19 mouse cellular contexts compared by ENCODE assay signal in the genomic region with DNA sequence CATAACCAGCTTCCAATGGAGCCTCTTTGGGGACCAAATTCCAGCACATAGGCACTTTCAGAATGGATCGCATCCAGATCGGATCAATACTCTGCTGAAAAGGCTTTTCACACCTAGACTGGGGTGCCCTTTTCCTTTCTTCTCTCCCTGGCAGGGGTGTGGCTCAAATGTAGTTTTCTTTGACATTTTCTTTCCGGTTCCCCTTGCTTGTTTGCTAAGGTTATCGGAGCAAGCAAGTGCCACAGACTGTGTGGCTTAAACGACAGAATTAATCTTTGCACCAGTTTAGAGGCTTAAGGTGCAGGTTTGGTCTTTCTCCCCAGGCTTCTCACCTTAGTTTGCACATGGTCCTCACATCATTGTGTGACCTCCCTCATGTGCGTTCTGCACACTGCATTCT.
"Had no signal": no experiment of that assay in that cellular context is flagged by ENCODE, and none has a peak within 500 bp of the region (broad histone marks: within the 10 kb centered on the region; RNA-seq: fewer than 3 reads in every experiment).

No protein-coding gene starts in this region.

- H3K36me3 ChIP-seq: liver, embryonic 15.5 days; midbrain, embryonic 12.5 days; midbrain, embryonic 15.5 days; neural tube, embryonic 12.5 days; neural tube, embryonic 15.5 days had no signal

- H3K4me1 ChIP-seq: midbrain, embryonic 12.5 days; midbrain, embryonic 15.5 days; neural tube, embryonic 12.5 days; neural tube, embryonic 15.5 days had no signal

- H3K9me3 ChIP-seq: liver, embryonic 15.5 days; midbrain, embryonic 12.5 days; midbrain, embryonic 15.5 days; neural tube, embryonic 12.5 days; neural tube, embryonic 15.5 days had no signal

- ATAC-seq: hindbrain, postnatal 0 days; inflammation-experienced regulatory T-cells, adult 6 months; midbrain, embryonic 15.5 days had no signal

- H3K4me2 ChIP-seq: liver, embryonic 15.5 days; midbrain, embryonic 12.5 days; midbrain, embryonic 15.5 days; neural tube, embryonic 12.5 days; neural tube, embryonic 15.5 days had no signal

- DNase-seq: kidney, adult 18-20 months; kidney, adult 9 months; kidney, postnatal 14 days; layer of hippocampus, adult 9-11 months; lung, adult 2 months; lung, postnatal 14 days; right cerebral cortex, adult 18-20 months; right cerebral cortex, postnatal 14 days; right cerebral cortex, postnatal 4 days; thymus, postnatal 25 days had no signal

- H3K9ac ChIP-seq: liver, embryonic 15.5 days; midbrain, embryonic 12.5 days; midbrain, embryonic 15.5 days; neural tube, embryonic 12.5 days; neural tube, embryonic 15.5 days had no signal

- H3K27ac ChIP-seq: hindbrain, postnatal 0 days; layer of hippocampus, adult 2 months; liver, embryonic 15.5 days; macrophage; midbrain, embryonic 12.5 days; midbrain, embryonic 15.5 days; neural tube, embryonic 12.5 days; neural tube, embryonic 15.5 days had no signal

- H3K27me3 ChIP-seq: midbrain, embryonic 15.5 days; neural tube, embryonic 12.5 days; neural tube, embryonic 15.5 days had no signal

- H3K4me3 ChIP-seq: layer of hippocampus, adult 2 months; liver, embryonic 15.5 days; midbrain, embryonic 12.5 days; midbrain, embryonic 15.5 days; neural tube, embryonic 12.5 days; neural tube, embryonic 15.5 days had no signal
